Mouse (Mus musculus) lung, postnatal 10 days (tissue): ENCODE data around the gene Tap1.
"Not testable (repeated sequence)": the region's sequence is repeated elsewhere in the genome, so short reads cannot be mapped to it uniquely, and the experiment has no call there.

Experiments
- DNase-seq: peaks from one replicate; pipeline ENCODE4 v3.0.0; 2021

Tap1 gene

DNA sequence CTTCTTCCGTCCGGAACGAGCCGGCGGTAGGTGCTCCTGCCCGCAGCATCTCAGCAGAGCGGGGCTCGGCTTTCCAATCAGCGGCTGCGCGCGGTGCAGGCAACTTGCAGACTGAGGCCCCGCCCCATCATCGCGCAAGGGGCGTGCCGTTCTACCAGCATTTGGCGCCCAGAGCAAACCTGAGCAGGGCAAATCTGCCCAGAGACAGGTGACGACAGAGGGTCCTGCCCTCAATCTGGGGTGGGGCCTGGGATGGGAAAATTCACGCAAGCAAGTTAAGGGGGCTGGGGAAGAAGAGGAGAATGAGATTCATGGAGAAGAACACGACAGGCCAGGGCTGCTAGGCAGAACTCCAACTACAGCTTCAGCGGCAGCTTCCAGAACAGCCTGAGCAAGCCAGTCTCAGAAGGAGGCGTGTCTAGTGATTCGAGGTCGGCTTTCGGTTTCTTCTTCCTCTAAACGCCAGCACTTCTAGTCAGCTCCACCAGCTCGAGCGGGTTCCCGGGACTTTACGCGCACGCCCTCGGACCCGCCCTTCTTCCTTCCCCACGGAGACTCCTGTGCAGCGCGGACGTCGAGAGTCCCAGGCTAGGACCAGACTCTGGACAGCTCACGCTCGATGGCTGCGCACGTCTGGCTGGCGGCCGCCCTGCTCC, at the start of gene Tap1, which contains the start of gene Psmb9:
Gene Tap1, plus strand, starts transcription at position 293 of the 656 bp plus-strand sequence.
Gene Psmb9, minus strand, starts transcription at position 504 of the 656 bp plus-strand sequence.
- DNase-seq: peak; percentile 98

- DNase-seq: no peak
Observed at GRCm38 (mm10) chr17:34137601-34138000, 49.8 kb upstream of the Tap1 start.

DNA sequence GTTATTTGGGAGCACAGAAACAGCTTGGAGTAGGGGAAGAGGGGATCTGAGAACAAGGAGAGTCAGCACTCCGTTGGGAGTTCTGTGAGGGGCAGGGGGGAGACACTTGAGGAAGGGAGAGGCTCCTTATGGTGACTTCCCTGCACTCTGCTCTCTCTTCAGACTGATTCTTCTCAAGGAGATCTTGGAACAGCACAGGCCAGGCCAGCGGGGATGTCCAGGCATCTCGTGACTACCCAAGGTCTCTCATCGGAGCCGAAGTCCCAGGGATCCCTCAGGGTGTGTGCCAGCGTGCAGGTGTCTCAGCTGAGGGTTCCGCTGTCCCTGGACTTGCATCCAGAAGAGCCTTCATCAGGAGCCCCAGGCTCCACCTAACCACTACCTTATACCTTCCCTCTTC, 48.7 kb upstream of the Tap1 start:
- no peak for DNase-seq

DNA sequence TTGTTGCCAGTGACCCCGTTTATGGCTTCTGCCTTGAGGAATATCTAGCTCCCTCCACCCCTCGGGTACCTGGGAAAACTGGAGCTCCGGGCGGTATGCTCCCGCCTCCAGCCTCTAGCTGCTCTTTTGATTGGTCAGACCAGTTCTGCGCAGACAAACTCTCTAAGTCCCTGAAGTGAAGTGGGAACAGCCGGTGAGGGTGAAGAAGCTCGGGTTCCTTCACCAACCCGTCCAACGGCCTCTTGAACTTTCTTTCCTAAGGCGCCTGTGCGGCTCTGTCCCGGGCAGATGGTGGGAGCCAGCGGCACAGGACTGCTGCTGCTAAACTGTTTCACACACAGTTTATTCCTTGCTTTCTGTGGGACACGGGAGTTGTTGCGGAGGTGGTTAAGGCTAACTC, 47.9 kb upstream of the Tap1 start:
- DNase-seq: peak; percentile 59

DNA sequence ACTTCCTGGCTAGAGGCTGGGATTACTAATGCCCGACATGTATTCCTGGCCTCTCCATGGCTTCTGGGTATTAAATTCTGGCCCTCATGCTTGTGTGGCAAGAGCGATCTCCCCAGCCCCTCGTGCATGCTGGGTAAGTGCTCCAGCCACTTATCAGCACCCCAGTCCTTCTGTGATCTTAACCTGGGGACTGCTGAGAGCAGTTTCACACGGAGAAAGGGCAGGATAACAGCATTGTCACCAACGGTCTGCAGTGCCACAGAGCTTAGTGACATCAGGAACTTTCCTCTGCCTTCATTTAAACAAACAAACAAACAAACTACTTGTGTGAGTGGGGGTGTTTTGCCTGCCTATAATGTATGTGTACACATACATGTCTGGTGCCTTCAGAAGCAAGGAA, 47.1 kb upstream of the Tap1 start:
- DNase-seq: no peak

DNA sequence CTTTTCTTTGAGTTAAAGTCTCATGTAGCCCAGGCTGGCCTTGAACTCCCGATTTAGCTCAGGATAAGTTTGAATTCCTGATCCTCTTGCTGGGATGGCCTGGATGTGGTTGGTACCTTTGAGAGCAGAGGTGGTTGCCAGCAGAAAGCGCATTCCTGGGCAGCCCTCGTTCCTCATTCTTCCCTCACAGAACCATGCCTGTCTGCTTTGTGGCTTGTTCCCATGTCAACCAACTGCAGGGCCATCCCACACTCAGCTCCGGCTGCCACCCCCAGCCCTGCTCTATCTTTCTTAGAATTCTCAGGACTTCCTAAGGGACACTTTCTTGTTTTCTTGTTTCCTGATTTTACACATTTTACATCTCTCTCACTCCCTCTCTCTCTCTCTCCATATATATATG, 45.9 kb upstream of the Tap1 start:
- no peak for DNase-seq

DNA sequence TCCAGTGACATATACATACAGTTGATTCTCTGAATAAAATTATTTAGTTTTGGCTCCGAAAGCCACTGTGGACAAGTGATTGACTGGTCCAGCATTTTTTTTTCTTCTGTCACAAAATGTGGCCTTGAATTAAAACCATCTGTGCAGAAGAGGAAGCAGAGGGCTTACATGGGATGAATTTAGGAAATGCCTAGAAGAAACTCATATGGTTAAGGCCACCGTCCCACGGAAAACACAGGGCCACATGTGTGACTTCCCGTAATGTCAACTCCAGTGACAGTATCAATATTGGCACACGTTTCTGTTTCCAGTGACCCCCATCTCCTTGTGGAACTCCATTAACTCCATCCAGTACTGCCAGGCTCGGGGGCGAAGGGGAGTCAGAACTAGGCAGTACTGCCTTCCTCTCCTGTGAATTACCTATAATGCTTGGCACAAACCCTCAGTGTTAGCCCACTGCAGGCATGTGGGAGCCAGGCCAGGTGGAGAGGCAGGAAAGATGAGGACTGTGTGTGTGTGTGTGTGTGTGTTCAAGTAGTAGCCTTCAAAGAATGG, 44.8 kb upstream of the Tap1 start:
- no peak for DNase-seq

DNA sequence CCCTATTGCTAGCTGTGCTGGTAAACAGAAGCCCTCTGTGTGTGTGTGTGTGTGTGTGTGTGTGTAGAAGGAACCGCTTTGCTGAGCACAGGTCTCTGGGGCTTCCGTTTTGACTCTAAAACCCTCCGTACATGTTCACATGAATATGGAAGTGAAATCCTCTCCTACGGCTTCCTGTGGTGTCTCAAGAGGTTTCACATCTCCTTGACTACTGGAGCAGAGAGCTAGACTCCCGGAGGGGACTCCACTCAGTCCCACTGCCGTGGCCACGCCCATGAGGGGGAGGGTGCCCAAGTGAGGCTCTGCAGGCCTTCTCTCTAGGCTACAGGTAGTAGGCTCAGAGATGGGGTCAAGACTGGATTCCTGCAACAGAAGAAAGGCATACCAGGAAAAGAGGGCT, 44.3 kb upstream of the Tap1 start, which contains the start of gene H2-DMb2:
Gene H2-DMb2, plus strand, starts transcription at position 275 of the 400 bp plus-strand sequence.
- DNase-seq: peak; percentile 84

- no peak for DNase-seq
Observed at GRCm38 (mm10) chr17:34143461-34143860, 43.9 kb upstream of the Tap1 start.

GRCm38 (mm10) chr17:34144221-34144620, 43.1 kb upstream of the Tap1 start:
- DNase-seq: not testable (repeated sequence)

DNA sequence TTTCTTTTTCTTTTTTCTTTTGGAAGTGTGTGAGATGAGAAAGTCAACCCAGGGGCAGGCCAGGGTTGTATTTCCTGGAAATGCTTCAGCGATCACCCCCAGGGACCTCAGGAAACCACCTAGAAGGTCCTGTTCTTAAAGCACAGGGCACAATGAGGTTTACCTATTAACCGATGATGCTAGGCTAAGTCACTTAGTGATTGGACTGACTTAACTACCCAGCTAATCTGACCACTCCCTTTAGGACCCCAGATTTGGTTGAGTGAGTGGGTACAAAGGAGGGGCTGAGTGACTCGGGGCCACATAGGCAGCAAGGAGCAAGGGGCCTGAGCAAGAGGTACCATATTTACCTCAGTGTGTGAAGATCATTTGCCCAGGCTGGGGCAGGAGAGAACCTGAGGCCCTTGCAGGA, 42.4 kb upstream of the Tap1 start:
- DNase-seq: no peak

DNA sequence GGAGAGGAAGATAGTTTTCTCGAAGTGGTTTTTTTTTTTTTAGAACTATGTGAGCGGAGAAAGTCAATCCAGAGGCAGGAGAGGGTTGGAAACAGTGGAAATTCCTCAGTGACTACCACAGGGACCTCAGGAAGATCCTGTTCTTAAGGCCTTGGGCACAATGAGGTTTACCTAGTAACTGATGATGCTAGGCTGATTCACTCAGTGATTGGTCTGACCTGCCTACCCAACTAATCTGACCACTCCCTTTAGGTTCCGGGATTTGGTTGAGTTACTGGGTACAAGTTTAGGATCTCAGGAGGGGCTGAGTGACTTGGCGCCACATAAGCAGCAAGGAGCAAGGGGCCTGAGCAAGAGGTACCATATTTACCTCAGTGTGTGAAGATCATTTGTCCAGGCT, 34.4 kb upstream of the Tap1 start, which contains the start of gene H2-DMb1:
Gene H2-DMb1, plus strand, starts transcription at position 150 of the 400 bp plus-strand sequence.
- peak; percentile 82 for DNase-seq

- DNase-seq: no peak
Observed at GRCm38 (mm10) chr17:34155534-34155933, 31.8 kb upstream of the Tap1 start.

DNA sequence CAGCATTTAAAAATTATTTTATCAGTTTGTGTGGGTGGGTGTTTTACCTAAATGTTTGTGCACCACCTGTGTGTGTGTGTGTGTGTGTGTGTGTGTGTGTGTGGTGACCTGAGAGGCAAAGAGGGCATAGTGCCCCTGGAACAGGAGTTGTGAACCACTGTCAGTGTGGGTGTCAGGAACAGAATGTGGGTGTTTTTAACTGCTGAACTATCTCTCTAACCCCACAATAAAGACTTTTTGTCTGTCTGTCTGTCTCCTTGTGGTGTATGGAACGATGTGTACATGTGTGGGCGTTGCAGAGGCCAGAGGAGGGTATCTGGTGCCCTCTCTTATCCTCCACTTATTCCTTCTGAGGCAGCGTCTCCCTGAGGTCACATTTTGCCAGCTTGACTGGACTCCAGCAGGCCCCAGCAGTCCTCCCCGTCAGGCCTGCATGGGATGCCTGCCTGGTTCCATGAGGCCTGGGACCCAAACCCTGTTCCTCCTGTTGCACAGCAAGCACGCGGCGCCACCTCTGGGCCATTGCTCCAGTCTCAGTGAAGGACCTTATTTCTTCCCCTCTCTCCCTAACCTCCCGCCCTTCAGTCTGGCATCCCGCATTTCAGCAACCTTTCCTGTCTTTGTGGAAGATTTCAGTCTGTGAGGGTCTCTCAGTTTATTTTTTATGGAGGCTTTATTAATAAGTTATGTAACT, 23.0 kb upstream of the Tap1 start:
- peak; percentile 40 for DNase-seq

DNA sequence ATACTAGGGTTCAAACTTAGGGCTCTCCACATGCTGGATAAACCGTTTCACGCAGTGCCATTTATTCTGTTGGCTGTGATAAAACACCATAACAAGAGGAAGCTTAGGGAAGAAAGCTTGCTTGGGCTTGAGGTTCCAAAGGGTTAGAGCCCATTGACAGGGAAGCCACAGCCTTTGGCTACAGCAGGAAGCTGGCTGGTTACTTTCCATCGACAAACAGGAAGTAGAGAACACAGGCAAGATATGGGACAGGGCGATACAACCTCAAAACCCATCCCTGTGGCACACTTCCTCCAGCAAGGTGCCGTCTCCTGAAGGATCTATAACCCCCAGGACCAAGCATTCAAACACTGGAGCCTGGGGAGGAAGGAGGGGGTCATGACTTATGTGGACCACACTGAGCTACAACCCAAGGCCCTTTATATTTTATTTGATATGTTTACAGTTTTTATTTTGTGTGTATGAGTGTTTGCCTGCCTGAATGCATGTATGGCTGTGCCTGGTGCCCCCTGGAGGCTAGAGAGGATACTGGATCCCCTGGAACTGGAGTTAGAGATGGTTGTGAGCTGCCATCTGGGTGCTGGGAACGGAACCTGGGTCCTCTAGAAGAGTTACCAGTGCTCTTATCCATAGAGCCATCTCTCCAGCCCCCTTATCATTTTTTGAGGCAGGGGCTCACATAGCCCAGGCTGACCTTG, 22.2 kb upstream of the Tap1 start:
- DNase-seq: no peak

DNA sequence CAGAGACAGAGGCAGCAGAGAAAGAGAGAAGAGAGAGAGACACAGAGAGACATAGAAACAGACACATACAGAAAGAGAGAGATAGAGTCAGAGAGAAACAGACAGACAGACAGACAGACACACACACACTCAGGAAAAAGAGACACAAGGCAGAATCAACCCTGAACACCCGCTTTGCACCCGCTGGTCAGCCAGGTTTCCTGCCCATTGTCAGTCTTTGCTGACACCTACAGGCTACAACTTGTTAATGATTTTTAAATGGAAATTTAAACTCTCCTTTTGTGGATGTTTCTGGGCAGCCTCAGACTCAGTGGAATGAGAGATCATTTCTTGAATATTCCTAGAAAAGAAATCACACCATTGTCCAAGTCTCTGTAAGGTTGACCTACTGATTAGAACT, 18.1 kb upstream of the Tap1 start:
- peak; percentile 64 for DNase-seq

- no peak for DNase-seq
Observed at GRCm38 (mm10) chr17:34170487-34170876, 16.9 kb upstream of the Tap1 start.

GRCm38 (mm10) chr17:34170877-34171498, 16.4 kb upstream of the Tap1 start:
- peak; percentile 88 for DNase-seq

DNA sequence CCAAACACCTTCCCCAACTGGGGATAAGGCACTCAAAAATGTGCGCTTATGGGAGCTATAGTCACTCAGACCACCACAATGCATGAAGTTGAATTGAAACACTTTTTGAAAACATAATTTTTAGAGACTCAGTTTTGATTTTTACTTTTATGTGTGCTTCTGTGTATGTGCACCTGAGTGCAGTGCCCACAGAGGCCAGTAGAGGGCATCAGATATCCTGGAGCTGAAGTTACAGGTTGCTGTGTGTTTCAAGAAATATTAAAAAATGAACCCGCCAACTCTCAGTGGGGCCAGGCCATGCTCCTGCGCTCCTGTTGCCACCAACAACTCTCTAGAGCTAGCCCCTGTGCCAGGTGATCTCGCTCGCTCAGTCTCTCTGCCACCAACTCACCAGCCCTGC, 14.8 kb upstream of the Tap1 start:
- DNase-seq: no peak

DNA sequence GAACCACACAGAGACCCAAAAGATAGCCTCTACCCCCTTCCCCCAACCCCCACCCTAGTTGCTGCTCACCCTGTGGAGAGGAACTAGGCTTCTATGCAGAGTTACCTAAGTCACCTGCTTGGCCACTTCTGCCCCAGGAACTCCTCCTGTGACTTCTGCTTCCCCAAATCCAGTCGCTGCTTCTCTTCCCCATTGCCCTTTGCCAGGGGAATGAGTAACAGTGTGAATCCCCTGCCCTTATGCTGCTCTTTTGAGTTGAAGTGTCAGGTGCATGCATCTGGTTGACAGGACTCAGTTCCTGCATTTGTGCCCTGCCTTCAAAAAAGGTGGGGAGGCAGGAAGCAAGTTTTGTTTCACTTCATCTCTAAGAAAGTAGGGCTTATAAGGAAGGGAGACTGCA, 13.3 kb upstream of the Tap1 start:
- DNase-seq: no peak

GRCm38 (mm10) chr17:34177179-34177578, 10.2 kb upstream of the Tap1 start:
- DNase-seq: no peak

DNA sequence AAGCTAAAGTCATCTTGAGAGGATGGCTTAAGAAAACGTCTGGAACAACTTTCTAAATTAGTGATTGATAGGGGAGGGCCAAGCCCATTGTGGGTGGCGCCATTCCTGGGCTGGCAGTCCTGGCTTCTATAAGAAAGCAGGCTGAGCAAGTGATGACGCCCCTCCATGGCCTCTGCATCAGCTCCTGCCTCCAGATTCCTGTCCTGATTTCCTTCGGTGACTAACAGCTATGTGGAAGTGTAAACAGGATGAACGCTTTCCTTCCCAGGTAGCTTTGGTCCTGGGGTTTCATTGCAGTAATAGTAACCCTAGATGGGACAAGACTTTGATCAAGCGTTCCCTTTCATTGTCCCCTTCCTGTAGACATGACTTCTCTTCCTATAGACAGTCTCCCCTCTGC, 8.3 kb upstream of the Tap1 start:
- DNase-seq: no peak
